Mouse (Mus musculus): Measurements from ENCODE around the gene Igfals. TPM values are rescaled to one million over a fixed set of nuclear protein-coding genes. Genes with fewer than 3 reads are reported as not detected.

Gene Igfals
- total and polyA plus RNA-seq, 2 experiments from 2014 or later = 0.18 to 0.48 TPM

GRCm38 (mm10) chr17:24887291-24888080, 21.7 kb downstream of the Igfals start:
- Histone ChIP-seq H3K36me3 (ENCODE audit: insufficient read depth) (peaks cover 46% of the 10 kb centered on the region), H3K27ac (ENCODE audit: low read depth, low read length) (peak overlapping the region; percentile 84; the same call in 1 of the 2 replicates)

GRCm38 (mm10) chr17:24888862-24889261, 23.1 kb downstream of the Igfals start:
- no peaks in the 10 kb centered on the region for H3K9me3 ChIP-seq (ENCODE audit: low read length)
- H3K4me3 ChIP-seq (ENCODE audit: low read depth, low read length) = no peak overlapping the region
- DNase-seq (no peak), ATAC-seq (no peak)
- no peak overlapping the region for H3K4me2 ChIP-seq (ENCODE audit: low read depth)
- no peak for TF ChIP-seq CTCF (IDR thresholded peaks at IDR 0.05; ENCODE audit: low read depth)
- no peaks in the 10 kb centered on the region for H3K27me3 ChIP-seq (ENCODE audit: insufficient read depth, low read length)
- H3K36me3 ChIP-seq (ENCODE audit: insufficient read depth) = peaks cover 46% of the 10 kb centered on the region
- no peak overlapping the region for H3K9ac ChIP-seq
- 93% methylated on average over 3 of the region's 3 CpGs for WGBS
- no peak overlapping the region for H3K27ac ChIP-seq (ENCODE audit: low read depth, low read length)
- peaks cover 13% of the 10 kb centered on the region for H3K4me1 ChIP-seq (ENCODE audit: insufficient read depth)

More at GRCm38 (mm10) chr17:24887291-24888080, 21.7 kb downstream of the Igfals start:
- DNase-seq (no peak), ATAC-seq (no peak)
- H3K27me3 ChIP-seq (ENCODE audit: insufficient read depth, low read length) = no peaks in the 10 kb centered on the region
- TF ChIP-seq CTCF (IDR thresholded peaks at IDR 0.05; ENCODE audit: low read depth) = no peak
- H3K4me1 ChIP-seq (ENCODE audit: insufficient read depth) = peaks cover 9% of the 10 kb centered on the region
- H3K9ac ChIP-seq = peak overlapping the region; percentile 77
- H3K4me2 ChIP-seq (ENCODE audit: low read depth) = peak overlapping the region; percentile 92
- 65% methylated on average over 18 of the region's 18 CpGs for WGBS
- peak overlapping the region; percentile 86 for H3K4me3 ChIP-seq (ENCODE audit: low read depth, low read length)
- H3K9me3 ChIP-seq (ENCODE audit: low read length) = no peaks in the 10 kb centered on the region

GRCm38 (mm10) chr17:24890151-24891092, 24.6 kb downstream of the Igfals start:
- H3K9me3 ChIP-seq (ENCODE audit: low read length) = no peaks in the 10 kb centered on the region
- H3K36me3 ChIP-seq (ENCODE audit: insufficient read depth) = peaks cover 43% of the 10 kb centered on the region
- H3K27ac ChIP-seq (ENCODE audit: low read depth, low read length) = no peak overlapping the region
- no peak overlapping the region for H3K9ac ChIP-seq
- ATAC-seq = no peak
- TF ChIP-seq CTCF (IDR thresholded peaks at IDR 0.05; ENCODE audit: low read depth) = no peak
- peaks cover 18% of the 10 kb centered on the region for H3K4me1 ChIP-seq (ENCODE audit: insufficient read depth)
- H3K27me3 ChIP-seq (ENCODE audit: insufficient read depth, low read length) = no peaks in the 10 kb centered on the region
- DNase-seq = no peak
- H3K4me2 ChIP-seq (ENCODE audit: low read depth) = no peak overlapping the region
- H3K4me3 ChIP-seq (ENCODE audit: low read depth, low read length) = no peak overlapping the region
- WGBS = 86% methylated on average over 19 of the region's 19 CpGs

GRCm38 (mm10) chr17:24891321-24891720, 25.5 kb downstream of the Igfals start:
- no peak overlapping the region for H3K4me3 ChIP-seq (ENCODE audit: low read depth, low read length)
- H3K4me1 ChIP-seq (ENCODE audit: insufficient read depth) = peaks cover 23% of the 10 kb centered on the region
- H3K9me3 ChIP-seq (ENCODE audit: low read length) = no peaks in the 10 kb centered on the region
- no peak for TF ChIP-seq CTCF (IDR thresholded peaks at IDR 0.05; ENCODE audit: low read depth)
- ATAC-seq = no peak
- no peak for DNase-seq
- WGBS = 85% methylated on average over 12 of the region's 13 CpGs
- no peak overlapping the region for H3K4me2 ChIP-seq (ENCODE audit: low read depth)
- H3K9ac ChIP-seq = no peak overlapping the region
- no peak overlapping the region for H3K27ac ChIP-seq (ENCODE audit: low read depth, low read length)
- H3K27me3 ChIP-seq (ENCODE audit: insufficient read depth, low read length) = no peaks in the 10 kb centered on the region
- H3K36me3 ChIP-seq (ENCODE audit: insufficient read depth) = peaks cover 43% of the 10 kb centered on the region

- TF ChIP-seq CTCF (IDR thresholded peaks at IDR 0.05; ENCODE audit: low read depth) = no peak
- Histone ChIP-seq H3K4me1 (ENCODE audit: insufficient read depth) (peaks cover 22% of the 10 kb centered on the region), H3K4me3 (ENCODE audit: low read depth, low read length) (no peak overlapping the region), H3K27me3 (ENCODE audit: insufficient read depth, low read length) (no peaks in the 10 kb centered on the region), H3K9me3 (ENCODE audit: low read length) (no peaks in the 10 kb centered on the region), H3K27ac (ENCODE audit: low read depth, low read length) (no peak overlapping the region), H3K9ac (no peak overlapping the region), H3K4me2 (ENCODE audit: low read depth) (no peak overlapping the region), H3K36me3 (ENCODE audit: insufficient read depth) (peaks cover 47% of the 10 kb centered on the region)
- 87% methylated on average over 12 of the region's 12 CpGs for WGBS
- no peak for DNase-seq
- no peak for ATAC-seq
These were observed 27.0 kb downstream of the Igfals start for GRCm38 (mm10) chr17:24892785-24893184.

GRCm38 (mm10) chr17:24893276-24893675, 27.5 kb downstream of the Igfals start:
- no peaks in the 10 kb centered on the region for H3K27me3 ChIP-seq (ENCODE audit: insufficient read depth, low read length)
- no peak for TF ChIP-seq CTCF (IDR thresholded peaks at IDR 0.05; ENCODE audit: low read depth)
- H3K4me3 ChIP-seq (ENCODE audit: low read depth, low read length) = no peak overlapping the region
- peaks cover 52% of the 10 kb centered on the region for H3K36me3 ChIP-seq (ENCODE audit: insufficient read depth)
- H3K4me2 ChIP-seq (ENCODE audit: low read depth) = no peak overlapping the region
- no peak overlapping the region for H3K9ac ChIP-seq
- H3K27ac ChIP-seq (ENCODE audit: low read depth, low read length) = no peak overlapping the region
- peaks cover 20% of the 10 kb centered on the region for H3K4me1 ChIP-seq (ENCODE audit: insufficient read depth)
- DNase-seq (no peak), ATAC-seq (no peak)
- 91% methylated on average over 2 of the region's 2 CpGs for WGBS
- H3K9me3 ChIP-seq (ENCODE audit: low read length) = no peaks in the 10 kb centered on the region

All from forebrain, postnatal 0 days (tissue).